Mouse (Mus musculus): ENCODE results near the gene Psg16. TPM values are rescaled to one million over a fixed set of nuclear protein-coding genes. Genes with fewer than 3 reads are reported as not detected.

Gene Psg16
- polyA plus RNA-seq, 1 experiment from 2014 or later = 0.12 TPM

DNA sequence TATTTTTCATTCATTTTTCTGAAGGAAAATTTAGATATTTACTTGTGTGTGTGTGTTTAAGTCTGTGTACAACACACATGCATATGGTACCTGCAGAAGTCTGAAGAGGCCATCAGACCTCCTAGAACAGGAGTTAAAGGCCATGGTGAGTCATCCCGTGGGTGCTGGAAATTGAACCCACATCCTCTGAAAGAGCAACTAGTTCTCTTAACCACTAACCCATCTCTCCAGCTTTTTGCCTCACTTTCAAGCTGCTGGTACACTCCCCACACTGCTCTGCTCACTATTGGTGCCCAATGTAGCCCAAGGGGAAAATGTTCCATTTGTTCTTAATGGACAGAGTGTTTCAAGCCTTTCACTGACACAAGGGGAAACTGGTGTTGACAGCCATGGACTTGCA lies 61.5 kb downstream of the Psg16 start:
- H3K4me2 ChIP-seq = no peak overlapping the region
- DNase-seq (ENCODE audit: low spot score) (no peak), ATAC-seq (replicated peaks; ENCODE audit: low FRiP score) (no peak)
- no peaks in the 10 kb centered on the region for H3K4me1 ChIP-seq (replicated peaks; ENCODE audit: control insufficient read depth, insufficient read depth, low read length)
- H3K9ac ChIP-seq (ENCODE audit: low read depth, low read length) = no peak overlapping the region
- no peak overlapping the region for H3K4me3 ChIP-seq (ENCODE audit: low read depth, low read length)
- H3K9me3 ChIP-seq (ENCODE audit: control insufficient read depth, low read length) = no peaks in the 10 kb centered on the region
- 74% methylated on average over 1 of the region's 1 CpGs for WGBS
- H3K27me3 ChIP-seq (replicated peaks; ENCODE audit: control insufficient read depth, insufficient read depth, low read length) = no peaks in the 10 kb centered on the region
- no peak overlapping the region for H3K27ac ChIP-seq (ENCODE audit: low read depth, low read length)
- no peaks in the 10 kb centered on the region for H3K36me3 ChIP-seq (ENCODE audit: control insufficient read depth, insufficient read depth, low read length)

- WGBS = 74% methylated on average over 2 of the region's 2 CpGs
- ATAC-seq (replicated peaks; ENCODE audit: low FRiP score) (no peak), DNase-seq (ENCODE audit: low spot score) (no peak)
Observed at GRCm38 (mm10) chr7:17149931-17150330, 76.1 kb downstream of the Psg16 start, which contains the start of gene Ceacam3. TSS of gene Ceacam3 (plus strand) at chr7:17150282.

DNA sequence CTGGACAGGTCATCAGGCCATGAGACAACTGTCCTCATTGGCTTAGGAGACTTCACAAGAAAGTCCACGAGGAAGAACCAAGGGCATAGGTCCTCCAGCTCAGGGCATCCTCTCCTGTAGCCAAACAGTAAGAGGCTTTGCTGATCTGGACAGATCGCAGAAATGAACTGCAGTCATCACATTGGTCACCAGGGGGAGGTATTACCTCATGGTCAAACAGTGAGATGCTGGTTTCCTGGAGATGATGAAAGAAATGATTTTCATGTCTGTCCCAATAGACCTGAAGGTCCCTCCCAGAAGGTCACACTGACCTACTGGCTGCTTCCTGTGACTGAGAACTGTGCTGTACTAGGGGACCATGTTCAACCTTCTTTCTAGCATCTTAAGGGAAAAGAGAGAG lies 81.8 kb downstream of the Psg16 start:
- DNase-seq (ENCODE audit: low spot score) = no peak
- H3K36me3 ChIP-seq (ENCODE audit: control insufficient read depth, insufficient read depth, low read length) = no peaks in the 10 kb centered on the region
- H3K27me3 ChIP-seq (replicated peaks; ENCODE audit: control insufficient read depth, insufficient read depth, low read length) = no peaks in the 10 kb centered on the region
- no peak overlapping the region for H3K9ac ChIP-seq (ENCODE audit: low read depth, low read length)
- no peaks in the 10 kb centered on the region for H3K4me1 ChIP-seq (replicated peaks; ENCODE audit: control insufficient read depth, insufficient read depth, low read length)
- 30% methylated on average over 2 of the region's 2 CpGs for WGBS
- no peak for ATAC-seq (replicated peaks; ENCODE audit: low FRiP score)
- H3K9me3 ChIP-seq (ENCODE audit: control insufficient read depth, low read length) = peaks cover 13% of the 10 kb centered on the region
- H3K27ac ChIP-seq (ENCODE audit: low read depth, low read length) = no peak overlapping the region
- no peak overlapping the region for H3K4me3 ChIP-seq (ENCODE audit: low read depth, low read length)
- H3K4me2 ChIP-seq = no peak overlapping the region

More at GRCm38 (mm10) chr7:17149931-17150330, 76.1 kb downstream of the Psg16 start, which contains the start of gene Ceacam3:
- no peaks in the 10 kb centered on the region for H3K36me3 ChIP-seq (ENCODE audit: control insufficient read depth, insufficient read depth, low read length)
- H3K4me2 ChIP-seq = no peak within 1 kb of the TSS
- H3K9me3 ChIP-seq (ENCODE audit: control insufficient read depth, low read length) = peaks cover 8% of the 10 kb centered on the region; the same call in 1 of the 2 replicates
- no peak within 1 kb of the TSS for H3K4me3 ChIP-seq (ENCODE audit: low read depth, low read length)
- H3K27ac ChIP-seq (ENCODE audit: low read depth, low read length) = no peak within 1 kb of the TSS
- H3K27me3 ChIP-seq (replicated peaks; ENCODE audit: control insufficient read depth, insufficient read depth, low read length) = no peaks in the 10 kb centered on the region
- H3K9ac ChIP-seq (ENCODE audit: low read depth, low read length) = no peak within 1 kb of the TSS
- H3K4me1 ChIP-seq (replicated peaks; ENCODE audit: control insufficient read depth, insufficient read depth, low read length) = no peaks in the 10 kb centered on the region

- Histone ChIP-seq H3K27ac (ENCODE audit: low read depth, low read length) (no peak overlapping the region), H3K36me3 (ENCODE audit: control insufficient read depth, insufficient read depth, low read length) (no peaks in the 10 kb centered on the region), H3K4me3 (ENCODE audit: low read depth, low read length) (no peak overlapping the region), H3K4me1 (replicated peaks; ENCODE audit: control insufficient read depth, insufficient read depth, low read length) (no peaks in the 10 kb centered on the region), H3K9ac (ENCODE audit: low read depth, low read length) (no peak overlapping the region), H3K27me3 (replicated peaks; ENCODE audit: control insufficient read depth, insufficient read depth, low read length) (no peaks in the 10 kb centered on the region), H3K9me3 (ENCODE audit: control insufficient read depth, low read length) (peaks cover 13% of the 10 kb centered on the region), H3K4me2 (no peak overlapping the region)
- no peak for ATAC-seq (replicated peaks; ENCODE audit: low FRiP score)
- DNase-seq (ENCODE audit: low spot score) = no peak
- 74% methylated on average over 3 of the region's 3 CpGs for WGBS
Observed at GRCm38 (mm10) chr7:17156885-17157677, 83.2 kb downstream of the Psg16 start.

DNA sequence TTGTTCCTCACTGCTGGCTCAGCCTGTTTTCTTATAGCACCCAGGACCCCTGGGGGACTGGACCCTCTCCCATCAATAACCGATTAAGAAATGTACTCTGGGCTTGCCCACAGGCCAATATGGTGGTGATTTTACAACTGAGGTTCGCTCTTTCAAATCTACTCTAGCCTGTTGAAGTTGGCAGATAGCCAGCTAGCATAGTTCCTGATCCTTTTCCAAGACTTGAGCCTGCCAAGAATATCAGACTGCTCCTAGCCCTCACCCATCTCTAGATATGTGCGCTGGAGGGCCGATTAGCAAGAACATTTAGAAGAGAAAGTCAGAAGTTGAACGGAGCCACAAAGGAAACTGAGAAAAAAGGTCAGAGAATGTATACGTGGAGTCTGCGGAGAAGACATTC lies 85.2 kb downstream of the Psg16 start:
- Histone ChIP-seq H3K9ac (ENCODE audit: low read depth, low read length) (no peak overlapping the region), H3K36me3 (ENCODE audit: control insufficient read depth, insufficient read depth, low read length) (no peaks in the 10 kb centered on the region), H3K27me3 (replicated peaks; ENCODE audit: control insufficient read depth, insufficient read depth, low read length) (no peaks in the 10 kb centered on the region), H3K4me3 (ENCODE audit: low read depth, low read length) (no peak overlapping the region), H3K27ac (ENCODE audit: low read depth, low read length) (no peak overlapping the region), H3K4me1 (replicated peaks; ENCODE audit: control insufficient read depth, insufficient read depth, low read length) (no peaks in the 10 kb centered on the region), H3K9me3 (ENCODE audit: control insufficient read depth, low read length) (peaks cover 7% of the 10 kb centered on the region), H3K4me2 (no peak overlapping the region)
- 83% methylated on average over 7 of the region's 7 CpGs for WGBS
- no peak for ATAC-seq (replicated peaks; ENCODE audit: low FRiP score)
- DNase-seq (ENCODE audit: low spot score) = no peak

DNA sequence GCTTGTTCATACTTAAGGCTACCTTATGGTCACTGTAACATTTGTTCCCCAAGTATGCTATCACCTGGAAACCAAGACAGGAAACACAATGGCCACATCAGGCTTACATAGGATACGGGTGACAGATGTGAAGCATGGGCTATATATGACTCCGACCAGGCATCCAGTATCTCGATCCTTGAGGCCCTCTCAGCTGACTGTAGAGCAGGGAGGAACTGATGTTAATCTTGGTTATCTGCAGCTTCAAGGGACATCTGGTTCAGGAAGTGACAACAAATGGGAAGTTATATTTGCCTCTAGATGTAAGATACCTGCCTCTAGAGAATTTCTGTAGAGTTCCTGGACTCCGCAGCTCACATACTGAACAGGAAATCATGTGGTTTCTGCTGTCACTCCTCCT lies 98.0 kb downstream of the Psg16 start:
- no peaks in the 10 kb centered on the region for H3K4me1 ChIP-seq (replicated peaks; ENCODE audit: control insufficient read depth, insufficient read depth, low read length)
- no peak overlapping the region for H3K9ac ChIP-seq (ENCODE audit: low read depth, low read length)
- no peak overlapping the region for H3K4me2 ChIP-seq
- DNase-seq (ENCODE audit: low spot score) (no peak), ATAC-seq (replicated peaks; ENCODE audit: low FRiP score) (no peak)
- WGBS = 58% methylated on average over 4 of the region's 4 CpGs
- H3K27ac ChIP-seq (ENCODE audit: low read depth, low read length) = no peak overlapping the region
- no peaks in the 10 kb centered on the region for H3K36me3 ChIP-seq (ENCODE audit: control insufficient read depth, insufficient read depth, low read length)
- H3K9me3 ChIP-seq (ENCODE audit: control insufficient read depth, low read length) = no peaks in the 10 kb centered on the region
- H3K27me3 ChIP-seq (replicated peaks; ENCODE audit: control insufficient read depth, insufficient read depth, low read length) = no peaks in the 10 kb centered on the region
- no peak overlapping the region for H3K4me3 ChIP-seq (ENCODE audit: low read depth, low read length)

Other genes with a start within 250 kb of the Psg16 start
- gene Prkd2, start 231.1 kb upstream of the Psg16 start, polyA plus RNA-seq (2014; fragmentation: Nextera tagmentation; extraction: Ambion mirVana) = 7.6 and 8.4 TPM in 2 replicates
- 2.5 and 2.6 TPM in 2 replicates for gene Dact3, start 198.7 kb upstream of the Psg16 start, polyA plus RNA-seq (2014; fragmentation: Nextera tagmentation; extraction: Ambion mirVana)
- 1.8 and 3.3 TPM in 2 replicates for gene Gng8, start 182.3 kb upstream of the Psg16 start, polyA plus RNA-seq (2014; fragmentation: Nextera tagmentation; extraction: Ambion mirVana)
- gene Ptgir, start 167.6 kb upstream of the Psg16 start, polyA plus RNA-seq (2014; fragmentation: Nextera tagmentation; extraction: Ambion mirVana) = 1.2 and 1.3 TPM in 2 replicates
- 147 and 169 TPM in 2 replicates for gene Calm3, start 149.9 kb upstream of the Psg16 start, polyA plus RNA-seq (2014; fragmentation: Nextera tagmentation; extraction: Ambion mirVana)
- 0.58 and 0.80 TPM in 2 replicates for gene Pnmal2, start 129.4 kb upstream of the Psg16 start, polyA plus RNA-seq (2014; fragmentation: Nextera tagmentation; extraction: Ambion mirVana)
- gene Pnmal1, start 114.4 kb upstream of the Psg16 start, polyA plus RNA-seq (2014; fragmentation: Nextera tagmentation; extraction: Ambion mirVana) = 0.18 and 0.52 TPM in 2 replicates
- gene Gm42372, start 91.0 kb upstream of the Psg16 start, polyA plus RNA-seq (2014; fragmentation: Nextera tagmentation; extraction: Ambion mirVana) = 0.15 and 0.16 TPM in 2 replicates
- 13.2 and 13.5 TPM in 2 replicates for gene Ccdc8, start 81.3 kb upstream of the Psg16 start, polyA plus RNA-seq (2014; fragmentation: Nextera tagmentation; extraction: Ambion mirVana)
- gene Ppp5c, start 46.1 kb upstream of the Psg16 start, polyA plus RNA-seq (2014; fragmentation: Nextera tagmentation; extraction: Ambion mirVana) = 124 and 128 TPM in 2 replicates
- gene Hif3a, start 11.6 kb upstream of the Psg16 start, polyA plus RNA-seq (2014; fragmentation: Nextera tagmentation; extraction: Ambion mirVana) = 28.3 and 32.1 TPM in 2 replicates
- gene Ceacam3, start 76.2 kb downstream of the Psg16 start, polyA plus RNA-seq (2014; fragmentation: Nextera tagmentation; extraction: Ambion mirVana) = not detected in 2 replicates
- gene Psg29, start 129.4 kb downstream of the Psg16 start, polyA plus RNA-seq (2014; fragmentation: Nextera tagmentation; extraction: Ambion mirVana) = not detected in 2 replicates

All from liver, embryonic 11.5 days (tissue).